Mouse (Mus musculus) MEL (cell line): ENCODE measurements at regions not wholly inside any gene's neighbourhood (a gene's known extent, or its start where the extent isn't known, plus 50 kb on each side); places are given as distances from the start of the nearest gene placed in this dataset.

Experiments
- DNase-seq: peaks from one replicate; pipeline ENCODE4 v3.0.0; 2011; ENCODE audit warnings: low read depth, low spot score
- H3K27ac ChIP-seq: 2 replicates; pipeline ENCODE4 v1.5.1; 2012; ENCODE audit warnings: low read depth, mild to moderate bottlenecking, control low read depth, low read length, moderate library complexity; ENCODE audit not compliant: control insufficient read depth
- H3K27me3 ChIP-seq, 2 experiments: fragments of 150-350 bp in 1 of 2; sonication (generic) in 1 of 2; 2 replicates each; pipeline ENCODE4 v1.6.1; 2012; ENCODE audit warnings: low read length in 2 of 2, mild to moderate bottlenecking in 2 of 2, improper control_type of control experiment in 1 of 2, moderate library complexity in 1 of 2; ENCODE audit not compliant: insufficient read depth in 2 of 2, control insufficient read depth in 1 of 2
- H3K36me3 ChIP-seq, 2 experiments: 2 replicates each; pipeline ENCODE4 v1.6.1; 2012 to 2014; ENCODE audit warnings: low read length in 2 of 2, improper control_type of control experiment in 1 of 2, inconsistent platforms in 1 of 2, mild to moderate bottlenecking in 1 of 2; ENCODE audit not compliant: insufficient read depth in 2 of 2, control insufficient read depth in 1 of 2
- H3K4me1 ChIP-seq, 2 experiments: fragments of 150-350 bp in 1 of 2; sonication (generic) in 1 of 2; 2 replicates each; pipeline ENCODE4 v1.6.1; 2012; ENCODE audit warnings: low read length in 2 of 2, improper control_type of control experiment in 1 of 2, mild to moderate bottlenecking in 1 of 2; ENCODE audit not compliant: insufficient read depth in 2 of 2, control insufficient read depth in 1 of 2
- H3K4me3 ChIP-seq, 2 experiments: fragments of 150-350 bp in 1 of 2; sonication (generic) in 1 of 2; 2 replicates each; pipeline ENCODE4 v1.5.1; 2012; ENCODE audit warnings: low read depth in 2 of 2, low read length in 2 of 2, mild to moderate bottlenecking in 2 of 2, moderate library complexity in 2 of 2, control low read depth in 1 of 2, improper control_type of control experiment in 1 of 2; ENCODE audit not compliant: control insufficient read depth in 1 of 2, insufficient read depth in 1 of 2
- H3K79me2 ChIP-seq: 2 replicates; pipeline ENCODE4 v1.6.1; 2012; ENCODE audit warnings: mild to moderate bottlenecking, low read length, moderate library complexity; ENCODE audit not compliant: control insufficient read depth, poor library complexity, insufficient read depth
- H3K9ac ChIP-seq: 2 replicates; pipeline ENCODE4 v1.6.1; 2012; ENCODE audit warnings: low read depth, mild to moderate bottlenecking, control low read depth, low read length, moderate library complexity; ENCODE audit not compliant: control insufficient read depth, poor library complexity, severe bottlenecking
- H3K9me3 ChIP-seq: fragments of 150-350 bp; sonication (generic); replicated peaks from 2 replicates; pipeline ENCODE4 v1.6.1; 2012; ENCODE audit warnings: mild to moderate bottlenecking, low read length, improper control_type of control experiment, moderate library complexity; ENCODE audit not compliant: insufficient read depth
- BHLHE40 ChIP-seq: IDR thresholded peaks from 2 replicates; pipeline ENCODE4 v1.6.1; 2012; ENCODE audit warnings: low read depth, mild to moderate bottlenecking, inconsistent platforms, low read length, improper control_type of control experiment, borderline replicate concordance
- CTCF ChIP-seq, 3 experiments: IDR thresholded peaks in 2 of 3; conservative IDR thresholded peaks in 1 of 3; 2 replicates each; pipeline ENCODE4 v1.5.1; 2011 to 2012; ENCODE audit warnings: low read length in 3 of 3, low read depth in 2 of 3, mild to moderate bottlenecking in 2 of 3, improper control_type of control experiment in 1 of 3, inconsistent platforms in 1 of 3, mixed read lengths in 1 of 3, moderate library complexity in 1 of 3; ENCODE audit not compliant: control insufficient read depth in 1 of 3, insufficient read depth in 1 of 3, poor library complexity in 1 of 3, severe bottlenecking in 1 of 3
- ELF1 ChIP-seq: IDR thresholded peaks from 2 replicates; pipeline ENCODE4 v1.6.1; 2014; ENCODE audit warnings: low read depth, mild to moderate bottlenecking, inconsistent platforms, low read length, improper control_type of control experiment, moderate library complexity
- EP300 ChIP-seq, 2 experiments: IDR thresholded peaks; 2 replicates each; pipeline ENCODE4 v1.6.1; 2011; ENCODE audit warnings: improper control_type of control experiment in 2 of 2, low read length in 2 of 2, low read depth in 1 of 2, mild to moderate bottlenecking in 1 of 2
- ETS1 ChIP-seq: IDR thresholded peaks from 2 replicates; pipeline ENCODE4 v1.6.1; 2012; ENCODE audit warnings: low read depth, mild to moderate bottlenecking, inconsistent platforms, low read length, improper control_type of control experiment, moderate library complexity
- GABPA ChIP-seq: IDR thresholded peaks from 2 replicates; pipeline ENCODE4 v1.6.1; 2012; ENCODE audit warnings: low read depth, mild to moderate bottlenecking, inconsistent platforms, low read length, improper control_type of control experiment, moderate library complexity
- HCFC1 ChIP-seq: IDR thresholded peaks from 2 replicates; pipeline ENCODE4 v1.6.1; 2012; ENCODE audit warnings: low read depth, mild to moderate bottlenecking, inconsistent platforms, low read length, improper control_type of control experiment, moderate library complexity
- JUND ChIP-seq: IDR thresholded peaks from 2 replicates; pipeline ENCODE4 v1.6.1; 2011; ENCODE audit warnings: low read depth, mild to moderate bottlenecking, improper control_type of control experiment, low read length
- MAZ ChIP-seq: IDR thresholded peaks from 2 replicates; pipeline ENCODE4 v1.6.1; 2012; ENCODE audit warnings: low read depth, mild to moderate bottlenecking, inconsistent platforms, low read length, improper control_type of control experiment
- MXI1 ChIP-seq: IDR thresholded peaks from 2 replicates; pipeline ENCODE4 v1.6.1; 2011; ENCODE audit warnings: mild to moderate bottlenecking, low read depth, low read length, improper control_type of control experiment
- MYB ChIP-seq: IDR thresholded peaks from 2 replicates; pipeline ENCODE4 v1.6.1; 2011; ENCODE audit warnings: mild to moderate bottlenecking, low read depth, low read length, improper control_type of control experiment
- MYC ChIP-seq: IDR thresholded peaks from 2 replicates; pipeline ENCODE4 v1.6.1; 2011; ENCODE audit warnings: low read depth, mild to moderate bottlenecking, low read length, improper control_type of control experiment, moderate library complexity
- NELFE ChIP-seq: IDR thresholded peaks from 2 replicates; pipeline ENCODE4 v1.6.1; 2011; ENCODE audit warnings: low read depth, low read length, improper control_type of control experiment
- POLR2AphosphoS5 ChIP-seq: IDR thresholded peaks from 2 replicates; pipeline ENCODE4 v1.6.1; 2012; ENCODE audit warnings: low read depth, borderline replicate concordance, mild to moderate bottlenecking, inconsistent platforms, low read length, moderate library complexity, mixed read lengths
- RAD21 ChIP-seq: IDR thresholded peaks from 2 replicates; pipeline ENCODE4 v1.6.1; 2011; ENCODE audit warnings: mild to moderate bottlenecking, low read depth, low read length, improper control_type of control experiment
- SIN3A ChIP-seq: IDR thresholded peaks from 2 replicates; pipeline ENCODE4 v1.6.1; 2012; ENCODE audit warnings: low read length, improper control_type of control experiment, inconsistent platforms
- SMC3 ChIP-seq: IDR thresholded peaks from 2 replicates; pipeline ENCODE4 v1.6.1; 2011; ENCODE audit warnings: low read depth, low read length, improper control_type of control experiment
- TBP ChIP-seq: IDR thresholded peaks from 2 replicates; pipeline ENCODE4 v1.8.0; 2011; ENCODE audit warnings: low read depth, low read length, improper control_type of control experiment
- TCF12 ChIP-seq: IDR thresholded peaks from 2 replicates; pipeline ENCODE4 v1.6.1; 2014; ENCODE audit warnings: low read depth, mild to moderate bottlenecking, inconsistent platforms, low read length, improper control_type of control experiment, moderate library complexity
- UBTF ChIP-seq: IDR thresholded peaks from 2 replicates; pipeline ENCODE4 v1.6.1; 2012; ENCODE audit warnings: low read depth, mild to moderate bottlenecking, inconsistent platforms, low read length, improper control_type of control experiment, moderate library complexity, borderline replicate concordance; ENCODE audit not compliant: insufficient read depth
- USF1 ChIP-seq: IDR thresholded peaks from 2 replicates; pipeline ENCODE4 v1.6.1; 2014; ENCODE audit warnings: low read depth, mild to moderate bottlenecking, inconsistent platforms, low read length, improper control_type of control experiment, moderate library complexity
- USF2 ChIP-seq, 2 experiments: IDR thresholded peaks; 2 replicates each; pipeline ENCODE4 v1.6.1; 2011 to 2012; ENCODE audit warnings: improper control_type of control experiment in 2 of 2, low read length in 2 of 2, borderline replicate concordance in 1 of 2, inconsistent platforms in 1 of 2, low read depth in 1 of 2, mild to moderate bottlenecking in 1 of 2; ENCODE audit not compliant: insufficient read depth in 1 of 2
- ZKSCAN1 ChIP-seq: IDR thresholded peaks from 2 replicates; pipeline ENCODE4 v1.6.1; 2012; ENCODE audit warnings: low read depth, mild to moderate bottlenecking, inconsistent platforms, low read length, improper control_type of control experiment, moderate library complexity
- ZMIZ1 ChIP-seq: IDR thresholded peaks from 2 replicates; pipeline ENCODE4 v1.6.1; 2012; ENCODE audit warnings: low read depth, mild to moderate bottlenecking, inconsistent platforms, low read length, improper control_type of control experiment, moderate library complexity
- ZNF384 ChIP-seq: IDR thresholded peaks from 2 replicates; pipeline ENCODE4 v1.6.1; 2012; ENCODE audit warnings: low read depth, mild to moderate bottlenecking, inconsistent platforms, low read length, improper control_type of control experiment

GRCm38 (mm10) chr9:122447568-122447967 lies 96.2 kb downstream of the Abhd5 start:
- no peak for DNase-seq
- Histone ChIP-seq H3K79me2 (no peaks in the 10 kb centered on the region), H3K27me3 (no peaks in the 10 kb centered on the region; a peak in 1 of 4 replicates), H3K4me1 (no peaks in the 10 kb centered on the region), H3K36me3 (no peaks in the 10 kb centered on the region), H3K9ac (no peak overlapping the region), H3K9me3 (no peaks in the 10 kb centered on the region), H3K27ac (no peak overlapping the region), H3K4me3 (no peak overlapping the region)
- no peak for TF ChIP-seq UBTF
- TF ChIP-seq GABPA: no peak
- no peak for TF ChIP-seq POLR2AphosphoS5
- TF ChIP-seq RAD21: no peak
- no peak for TF ChIP-seq BHLHE40
- no peak for TF ChIP-seq MYC
- TF ChIP-seq SIN3A: no peak
- TF ChIP-seq EP300 (IDR thresholded peaks at IDR 0.05; ENCODE audit: low read depth in 1 of 2, low read length in 2 of 2): no peak
- no peak for TF ChIP-seq ZMIZ1
- TF ChIP-seq JUND: no peak
- no peak for TF ChIP-seq HCFC1

GRCm38 (mm10) chr9:122448342-122448741 lies 96.9 kb downstream of the Abhd5 start:
- Histone ChIP-seq H3K36me3 (no peaks in the 10 kb centered on the region), H3K4me1 (no peaks in the 10 kb centered on the region), H3K4me3 (no peak overlapping the region), H3K79me2 (no peaks in the 10 kb centered on the region), H3K27me3 (no peaks in the 10 kb centered on the region), H3K27ac (no peak overlapping the region), H3K9ac (no peak overlapping the region), H3K9me3 (no peaks in the 10 kb centered on the region)
- no peak for DNase-seq
- no peak for TF ChIP-seq SMC3
- no peak for TF ChIP-seq CTCF (IDR thresholded peaks at IDR 0.05 in 2 of 3, conservative IDR thresholded peaks at IDR 0.05 in 1 of 3; ENCODE audit: control insufficient read depth in 1 of 3, insufficient read depth in 1 of 3, low read depth in 2 of 3, low read length in 3 of 3, poor library complexity in 1 of 3, severe bottlenecking in 1 of 3)
- no peak for TF ChIP-seq ETS1
- no peak for TF ChIP-seq TCF12
- TF ChIP-seq NELFE: no peak
- TF ChIP-seq MYC: no peak
- TF ChIP-seq MAZ: no peak
- TF ChIP-seq JUND: no peak
- no peak for TF ChIP-seq RAD21
- no peak for TF ChIP-seq MXI1
- no peak for TF ChIP-seq ZKSCAN1
- TF ChIP-seq MYB: no peak
- no peak for TF ChIP-seq TBP
- TF ChIP-seq ELF1: no peak
- no peak for TF ChIP-seq ZNF384
- TF ChIP-seq USF2 (IDR thresholded peaks at IDR 0.05; ENCODE audit: borderline replicate concordance in 1 of 2, insufficient read depth in 1 of 2, low read depth in 1 of 2, low read length in 2 of 2): no peak
- TF ChIP-seq USF1: no peak
